Mouse (Mus musculus): ENCODE measurements around the gene Slc27a1. TPM values are rescaled to one million over a fixed set of nuclear protein-coding genes. Genes with fewer than 3 reads are reported as not detected.

Slc27a1 gene
- total and polyA plus RNA-seq, 3 experiments = 0.33 TPM; not detected in 2

DNA sequence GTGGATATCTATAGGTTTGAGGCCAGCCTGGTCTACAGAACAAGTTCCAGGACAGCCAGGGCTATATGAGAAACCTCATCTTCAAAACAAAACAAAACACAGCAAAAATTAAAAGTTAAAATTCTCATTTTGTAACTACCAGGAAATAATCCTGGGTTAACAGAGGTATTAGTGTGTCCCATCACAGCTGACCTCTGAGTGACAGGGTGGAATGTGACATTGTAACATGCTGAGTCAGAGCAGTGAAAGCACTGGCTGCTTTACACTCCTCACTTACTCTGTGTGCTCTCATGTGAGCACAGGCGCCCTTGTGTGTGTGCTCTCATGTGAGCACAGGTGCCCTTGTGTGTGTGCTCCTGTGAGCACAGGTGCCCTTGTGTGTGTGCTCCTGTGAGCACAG is 6.3 kb downstream of the Slc27a1 start:
- ATAC-seq (ENCODE audit: extremely low read depth, insufficient number of reproducible peaks, low FRiP score, poor library complexity, severe bottlenecking) (no peak), DNase-seq (ENCODE audit: low spot score) (no peak)
- Histone ChIP-seq H3K4me3 (ENCODE audit: low read depth, low read length) (no peak overlapping the region), H3K9me3 (replicated peaks) (no peaks in the 10 kb centered on the region), H3K36me3 (replicated peaks) (no peaks in the 10 kb centered on the region), H3K4me1 (ENCODE audit: insufficient read depth, low read depth, low read length) (peaks cover 6% of the 10 kb centered on the region; the same call in 1 of the 2 replicates), H3K27me3 (ENCODE audit: insufficient read depth, low read length) (peaks cover 56% of the 10 kb centered on the region)
- TF ChIP-seq CTCF (IDR thresholded peaks at IDR 0.05; ENCODE audit: low read depth, low read length) (no peak), POLR2AphosphoS5 (IDR thresholded peaks at IDR 0.05; ENCODE audit: insufficient replicate concordance, low read depth, low read length) (no peak), TAL1 (conservative IDR thresholded peaks at IDR 0.05; ENCODE audit: low read depth, low read length) (no peak), GATA2 (IDR thresholded peaks at IDR 0.05; ENCODE audit: borderline replicate concordance, low read depth, low read length) (no peak)

DNA sequence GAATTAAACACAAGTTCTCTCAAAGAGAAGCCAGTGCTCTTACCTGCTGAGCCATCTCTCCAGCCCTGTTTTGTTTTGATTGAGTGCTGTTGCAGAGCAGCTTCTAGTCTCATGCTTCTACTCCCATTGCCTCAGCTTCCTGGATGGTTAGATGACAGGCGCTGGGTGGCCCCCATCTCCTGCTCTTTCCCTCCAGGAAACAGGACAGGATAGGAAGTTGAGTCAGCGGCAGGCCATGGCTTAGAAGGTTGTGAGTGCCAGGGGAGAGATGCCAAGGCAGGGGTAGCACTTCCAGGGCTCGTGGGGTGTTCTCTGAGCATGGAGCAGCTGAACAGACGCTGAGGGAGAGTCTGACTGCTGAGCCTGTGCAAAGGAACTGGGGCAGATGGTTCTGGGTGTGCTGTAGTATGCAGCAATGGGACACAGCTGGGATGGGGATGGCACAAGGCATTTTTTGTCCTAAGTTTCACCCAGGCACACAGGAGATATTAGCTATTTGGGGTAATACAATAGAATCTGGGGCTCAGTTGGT is 9.2 kb downstream of the Slc27a1 start:
- TF ChIP-seq TAL1 (conservative IDR thresholded peaks at IDR 0.05; ENCODE audit: low read depth, low read length) = no peak
- TF ChIP-seq GATA2 (IDR thresholded peaks at IDR 0.05; ENCODE audit: borderline replicate concordance, low read depth, low read length) = no peak
- TF ChIP-seq CTCF (IDR thresholded peaks at IDR 0.05; ENCODE audit: low read depth, low read length) = no peak
- TF ChIP-seq GATA1 (IDR thresholded peaks at IDR 0.05; ENCODE audit: borderline replicate concordance, low read length) = no peak
- no peak for TF ChIP-seq POLR2AphosphoS5 (IDR thresholded peaks at IDR 0.05; ENCODE audit: insufficient replicate concordance, low read depth, low read length)
- ATAC-seq (ENCODE audit: extremely low read depth, insufficient number of reproducible peaks, low FRiP score, poor library complexity, severe bottlenecking) = no peak
- DNase-seq (ENCODE audit: low spot score) = no peak

DNA sequence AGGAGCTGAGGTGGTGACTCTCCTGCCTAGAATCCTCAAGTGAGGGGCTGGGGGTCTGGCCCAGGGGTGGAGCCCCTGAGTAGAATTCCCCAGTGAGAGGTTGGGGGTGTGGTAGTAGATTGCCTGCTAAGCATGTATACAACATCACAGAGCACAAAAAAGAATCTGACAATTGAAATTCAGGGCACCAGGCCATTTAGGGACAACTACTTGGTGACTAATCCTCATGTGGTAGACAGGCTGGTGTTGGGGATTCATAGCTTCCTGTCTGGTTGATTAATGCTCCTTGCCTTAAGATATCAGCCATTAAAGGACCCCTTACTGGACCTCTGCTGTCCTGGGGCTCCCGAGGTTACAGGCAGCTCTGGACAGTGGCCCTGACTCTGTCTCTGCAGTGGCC is 10.3 kb downstream of the Slc27a1 start:
- Histone ChIP-seq H3K4me1 (ENCODE audit: insufficient read depth, low read depth, low read length) (0 out of 2 replicates have a peak, but pooled peaks cover 3% of the 10 kb centered on the region), H3K36me3 (replicated peaks) (no peaks in the 10 kb centered on the region), H3K9me3 (replicated peaks) (no peaks in the 10 kb centered on the region), H3K27me3 (ENCODE audit: insufficient read depth, low read length) (peaks cover 46% of the 10 kb centered on the region), H3K4me3 (ENCODE audit: low read depth, low read length) (no peak overlapping the region)
- ATAC-seq (ENCODE audit: extremely low read depth, insufficient number of reproducible peaks, low FRiP score, poor library complexity, severe bottlenecking) (no peak), DNase-seq (ENCODE audit: low spot score) (no peak)
- no peak for TF ChIP-seq GATA1 (IDR thresholded peaks at IDR 0.05; ENCODE audit: borderline replicate concordance, low read length)
- TF ChIP-seq TAL1 (conservative IDR thresholded peaks at IDR 0.05; ENCODE audit: low read depth, low read length) = no peak
- no peak for TF ChIP-seq GATA2 (IDR thresholded peaks at IDR 0.05; ENCODE audit: borderline replicate concordance, low read depth, low read length)
- TF ChIP-seq POLR2AphosphoS5 (IDR thresholded peaks at IDR 0.05; ENCODE audit: insufficient replicate concordance, low read depth, low read length) = no peak
- TF ChIP-seq CTCF (IDR thresholded peaks at IDR 0.05; ENCODE audit: low read depth, low read length) = no peak

More for the DNA sequence above, 9.2 kb downstream of the Slc27a1 start:
- Histone ChIP-seq H3K4me1 (ENCODE audit: insufficient read depth, low read depth, low read length) (0 out of 2 replicates have a peak, but pooled peaks cover 3% of the 10 kb centered on the region), H3K36me3 (replicated peaks) (no peaks in the 10 kb centered on the region), H3K9me3 (replicated peaks) (no peaks in the 10 kb centered on the region), H3K4me3 (ENCODE audit: low read depth, low read length) (no peak overlapping the region), H3K27me3 (ENCODE audit: insufficient read depth, low read length) (peaks cover 46% of the 10 kb centered on the region)

DNA sequence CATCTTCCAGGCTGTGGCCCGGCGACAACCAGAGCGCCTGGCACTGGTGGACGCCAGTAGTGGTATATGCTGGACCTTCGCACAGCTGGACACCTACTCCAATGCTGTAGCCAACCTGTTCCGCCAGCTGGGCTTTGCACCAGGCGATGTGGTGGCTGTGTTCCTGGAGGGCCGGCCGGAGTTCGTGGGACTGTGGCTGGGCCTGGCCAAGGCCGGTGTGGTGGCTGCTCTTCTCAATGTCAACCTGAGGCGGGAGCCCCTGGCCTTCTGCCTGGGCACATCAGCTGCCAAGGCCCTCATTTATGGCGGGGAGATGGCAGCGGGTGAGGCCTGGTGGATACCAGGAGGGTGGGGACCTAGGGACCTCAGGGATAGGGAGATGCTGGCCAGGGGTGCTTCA is 10.8 kb downstream of the Slc27a1 start:
- H3K27me3 ChIP-seq (ENCODE audit: insufficient read depth, low read length) = peaks cover 46% of the 10 kb centered on the region
- peaks cover 3% of the 10 kb centered on the region; the same call in 1 of the 2 replicates for H3K4me1 ChIP-seq (ENCODE audit: insufficient read depth, low read depth, low read length)
- no peak for TF ChIP-seq POLR2AphosphoS5 (IDR thresholded peaks at IDR 0.05; ENCODE audit: insufficient replicate concordance, low read depth, low read length)
- no peak for TF ChIP-seq CTCF (IDR thresholded peaks at IDR 0.05; ENCODE audit: low read depth, low read length)
- no peak for TF ChIP-seq GATA1 (IDR thresholded peaks at IDR 0.05; ENCODE audit: borderline replicate concordance, low read length)
- TF ChIP-seq GATA2 (IDR thresholded peaks at IDR 0.05; ENCODE audit: borderline replicate concordance, low read depth, low read length) = no peak
- no peak for TF ChIP-seq TAL1 (conservative IDR thresholded peaks at IDR 0.05; ENCODE audit: low read depth, low read length)
- no peaks in the 10 kb centered on the region for H3K36me3 ChIP-seq (replicated peaks)
- no peaks in the 10 kb centered on the region for H3K9me3 ChIP-seq (replicated peaks)
- ATAC-seq (ENCODE audit: extremely low read depth, insufficient number of reproducible peaks, low FRiP score, poor library complexity, severe bottlenecking) = no peak
- no peak for DNase-seq (ENCODE audit: low spot score)
- H3K4me3 ChIP-seq (ENCODE audit: low read depth, low read length) = no peak overlapping the region

DNA sequence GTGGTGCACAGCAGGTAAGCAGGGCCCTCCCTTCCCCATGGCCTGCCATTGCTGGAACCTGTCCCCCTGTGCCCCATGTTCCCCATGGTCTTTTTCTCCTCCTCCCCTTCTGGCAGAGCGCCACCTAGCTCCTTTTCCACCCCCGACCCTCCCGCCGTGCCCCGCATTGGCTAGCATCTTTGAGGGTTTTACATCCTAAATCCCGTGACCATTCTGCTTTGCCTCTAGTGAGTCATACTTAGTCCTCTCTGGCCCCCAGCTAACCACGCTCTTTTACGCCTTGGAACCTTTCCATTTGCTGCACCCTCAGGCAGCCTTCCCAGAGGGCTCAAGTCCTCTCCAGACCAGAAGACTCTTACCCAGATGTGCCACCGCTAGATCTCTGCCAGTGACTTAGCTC is 11.5 kb downstream of the Slc27a1 start:
- H3K4me3 ChIP-seq (ENCODE audit: low read depth, low read length) = no peak overlapping the region
- H3K4me1 ChIP-seq (ENCODE audit: insufficient read depth, low read depth, low read length) = peaks cover 3% of the 10 kb centered on the region; the same call in 1 of the 2 replicates
- TF ChIP-seq TAL1 (conservative IDR thresholded peaks at IDR 0.05; ENCODE audit: low read depth, low read length) = no peak
- DNase-seq (ENCODE audit: low spot score) = no peak
- H3K9me3 ChIP-seq (replicated peaks) = no peaks in the 10 kb centered on the region
- H3K27me3 ChIP-seq (ENCODE audit: insufficient read depth, low read length) = peaks cover 44% of the 10 kb centered on the region
- ATAC-seq (ENCODE audit: extremely low read depth, insufficient number of reproducible peaks, low FRiP score, poor library complexity, severe bottlenecking) = no peak
- H3K36me3 ChIP-seq (replicated peaks) = no peaks in the 10 kb centered on the region

DNA sequence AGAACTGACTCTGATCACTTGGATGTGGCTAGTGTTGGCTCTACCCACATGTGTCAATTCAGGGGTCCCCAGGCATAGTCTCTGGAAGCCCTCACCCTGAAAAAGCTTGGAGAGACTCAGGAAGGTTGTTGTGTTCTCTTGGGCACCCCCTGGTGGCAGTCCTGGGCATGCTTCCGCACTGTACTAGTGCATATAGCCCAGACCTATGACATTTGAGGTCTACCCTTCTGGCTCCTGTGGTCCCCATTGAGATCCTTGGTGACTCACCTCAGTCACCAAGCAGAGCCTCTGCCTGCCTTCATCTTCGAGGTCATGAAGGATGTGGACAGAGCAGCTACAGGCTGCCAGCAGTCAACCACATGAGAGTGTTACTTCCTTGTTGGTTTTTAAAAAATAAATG is 18.2 kb downstream of the Slc27a1 start:
- H3K4me3 ChIP-seq (ENCODE audit: low read depth, low read length) = no peak overlapping the region
- ATAC-seq (ENCODE audit: extremely low read depth, insufficient number of reproducible peaks, low FRiP score, poor library complexity, severe bottlenecking) = no peak
- no peaks in the 10 kb centered on the region for H3K9me3 ChIP-seq (replicated peaks)
- TF ChIP-seq TAL1 (conservative IDR thresholded peaks at IDR 0.05; ENCODE audit: low read depth, low read length) = no peak
- no peak for TF ChIP-seq GATA2 (IDR thresholded peaks at IDR 0.05; ENCODE audit: borderline replicate concordance, low read depth, low read length)
- DNase-seq (ENCODE audit: low spot score) = no peak
- peaks cover 10% of the 10 kb centered on the region for H3K27me3 ChIP-seq (ENCODE audit: insufficient read depth, low read length)
- peaks cover 24% of the 10 kb centered on the region for H3K36me3 ChIP-seq (replicated peaks)
- H3K4me1 ChIP-seq (ENCODE audit: insufficient read depth, low read depth, low read length) = peaks cover 22% of the 10 kb centered on the region

DNA sequence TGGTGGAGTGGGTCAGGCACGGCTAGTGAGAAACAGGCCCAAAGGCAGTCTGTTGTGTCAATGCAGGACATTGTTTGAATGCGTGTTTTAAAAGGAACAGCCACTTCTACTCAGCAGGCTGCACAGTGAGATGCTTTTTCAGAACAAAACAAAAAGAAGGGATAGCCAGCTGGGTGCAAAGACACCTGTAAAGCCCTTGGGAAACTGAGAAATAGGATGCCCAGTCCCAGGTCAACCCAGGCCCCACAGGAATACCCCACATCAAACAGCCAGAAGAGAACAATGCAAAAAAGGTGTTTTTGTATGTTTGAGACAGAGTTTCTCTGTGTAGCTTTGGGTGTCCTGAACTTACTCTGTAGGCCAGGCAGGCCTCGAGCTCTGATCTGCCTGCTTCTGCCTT is 20.1 kb downstream of the Slc27a1 start:
- peaks cover 6% of the 10 kb centered on the region for H3K27me3 ChIP-seq (ENCODE audit: insufficient read depth, low read length)

More for the DNA sequence above, 20.1 kb downstream of the Slc27a1 start:
- Histone ChIP-seq H3K4me1 (ENCODE audit: insufficient read depth, low read depth, low read length) (peaks cover 35% of the 10 kb centered on the region), H3K36me3 (replicated peaks) (peaks cover 36% of the 10 kb centered on the region), H3K9me3 (replicated peaks) (no peaks in the 10 kb centered on the region), H3K4me3 (ENCODE audit: low read depth, low read length) (no peak overlapping the region)
- ATAC-seq (ENCODE audit: extremely low read depth, insufficient number of reproducible peaks, low FRiP score, poor library complexity, severe bottlenecking) = no peak
- no peak for DNase-seq (ENCODE audit: low spot score)
- TF ChIP-seq CTCF (IDR thresholded peaks at IDR 0.05; ENCODE audit: low read depth, low read length) (no peak), GATA2 (IDR thresholded peaks at IDR 0.05; ENCODE audit: borderline replicate concordance, low read depth, low read length) (no peak), TAL1 (conservative IDR thresholded peaks at IDR 0.05; ENCODE audit: low read depth, low read length) (no peak), GATA1 (IDR thresholded peaks at IDR 0.05; ENCODE audit: borderline replicate concordance, low read length) (no peak), POLR2AphosphoS5 (IDR thresholded peaks at IDR 0.05; ENCODE audit: insufficient replicate concordance, low read depth, low read length) (no peak)

All from G1E (cell line).